Mouse (Mus musculus) telencephalon, adult 2 months (tissue): ENCODE measurements around the gene Trim62.

Experiments
- DNase-seq: peaks from one replicate; pipeline ENCODE4 v3.0.0-alpha.2; 2011; ENCODE audit warnings: low read depth, low spot score

Gene Trim62

DNA sequence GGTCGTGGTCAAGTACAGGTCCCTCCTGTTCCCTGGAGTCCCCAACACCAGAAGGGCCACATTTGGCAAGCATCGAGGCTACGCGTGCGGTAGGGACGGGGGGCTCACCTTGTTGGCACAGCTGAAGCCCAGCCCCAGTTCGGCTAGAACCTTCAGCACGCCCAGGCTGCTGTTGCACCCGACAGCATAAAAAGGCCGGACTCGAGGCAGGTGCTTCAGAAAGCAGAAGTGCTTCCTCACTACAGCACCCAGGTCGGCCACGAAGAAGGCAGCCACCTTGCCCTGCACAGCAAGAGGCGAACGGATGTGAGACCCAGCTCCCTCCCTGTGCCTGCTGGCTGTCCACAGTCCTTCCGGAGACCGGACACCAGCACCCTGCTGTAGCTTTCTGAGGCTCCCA is 76.3 kb downstream of the Trim62 start:
- DNase-seq: no peak
